Mouse (Mus musculus) thymus, adult 2 months (tissue): ENCODE results near the gene Nfs1.

Source experiments
- CTCF ChIP-seq: fragments of 200-500 bp; IDR thresholded peaks from 2 replicates; pipeline ENCODE4 v1.5.1; 2012; ENCODE audit warnings: mild to moderate bottlenecking, control low read depth, low read length, moderate library complexity, borderline replicate concordance; ENCODE audit not compliant: control insufficient read depth, poor library complexity, insufficient read depth; ENCODE audit errors: extremely low read depth
- POLR2A ChIP-seq: fragments of 200-500 bp; IDR thresholded peaks from 2 replicates; pipeline ENCODE4 v1.6.1; 2012; ENCODE audit warnings: mild to moderate bottlenecking, low read length, control low read depth, moderate library complexity; ENCODE audit not compliant: control insufficient read depth, poor library complexity, insufficient read depth; ENCODE audit errors: extremely low read depth

GRCm38 (mm10) chr2:156079674-156080073 is 64.3 kb downstream of the Nfs1 start:
- TF ChIP-seq CTCF (no peak), POLR2A (no peak)
